17 mouse cellular contexts compared by ENCODE assay signal in the genomic region with DNA sequence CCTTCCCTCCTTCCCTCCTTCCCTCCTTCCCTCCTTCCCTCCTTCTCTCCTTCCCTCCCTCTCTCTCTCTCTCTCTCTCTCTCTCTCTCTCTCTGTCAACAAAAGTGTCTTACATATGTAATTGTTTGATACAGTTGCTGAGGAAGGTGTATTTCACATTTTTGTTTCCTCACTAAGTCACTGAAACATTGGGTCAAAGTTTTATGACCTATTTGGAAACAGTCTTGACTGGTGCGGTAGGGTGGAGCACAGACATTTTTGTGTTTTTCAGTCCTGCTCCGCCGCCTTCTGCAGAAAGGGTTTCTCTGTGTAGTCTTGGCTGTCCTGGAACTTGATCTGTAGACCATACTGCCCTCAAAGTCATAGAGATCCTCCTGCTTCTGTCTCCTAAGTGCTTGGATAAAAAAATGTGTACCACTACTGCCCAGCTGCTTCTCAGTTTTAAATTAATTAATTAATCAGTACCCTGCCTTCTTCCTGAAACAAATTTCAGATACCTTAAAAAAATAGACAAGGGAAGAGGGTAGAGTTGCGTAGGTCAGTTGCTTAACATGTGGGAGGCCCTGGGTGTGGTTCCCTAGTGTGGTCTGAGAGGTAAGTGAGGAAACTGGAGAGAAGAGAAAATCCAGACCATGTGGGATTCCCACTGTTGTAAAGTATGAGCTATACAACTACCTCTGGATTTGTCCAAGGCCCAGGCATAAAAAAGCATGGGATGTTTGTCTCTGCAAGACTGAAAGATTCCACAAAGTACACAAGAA.
"Had no signal": no experiment of that assay in that cellular context is flagged by ENCODE, and none has a peak within 500 bp of the region (broad histone marks: within the 10 kb centered on the region; RNA-seq: fewer than 3 reads in every experiment).

No protein-coding gene starts in this region.

- H3K4me1 ChIP-seq: neural tube, embryonic 12.5 days had no signal

- H3K9ac ChIP-seq: limb, embryonic 12.5 days; liver, embryonic 13.5 days; lung, embryonic 15.5 days; midbrain, embryonic 13.5 days; neural tube, embryonic 12.5 days had no signal

- H3K9me3 ChIP-seq: limb, embryonic 12.5 days; lung, embryonic 15.5 days; midbrain, embryonic 13.5 days; neural tube, embryonic 12.5 days had no signal

- H3K4me2 ChIP-seq: limb, embryonic 12.5 days; liver, embryonic 13.5 days; lung, embryonic 15.5 days; midbrain, embryonic 13.5 days; neural tube, embryonic 12.5 days had no signal

- H3K27ac ChIP-seq: layer of hippocampus, adult 2 months; limb, embryonic 12.5 days; liver, embryonic 13.5 days; lung, embryonic 15.5 days; macrophage; midbrain, embryonic 13.5 days; neural tube, embryonic 12.5 days had no signal

- H3K27me3 ChIP-seq: limb, embryonic 12.5 days; liver, embryonic 13.5 days; lung, embryonic 15.5 days; midbrain, embryonic 13.5 days; neural tube, embryonic 12.5 days had no signal

- H3K4me3 ChIP-seq: layer of hippocampus, adult 2 months; limb, embryonic 12.5 days; liver, embryonic 13.5 days; lung, embryonic 15.5 days; midbrain, embryonic 13.5 days; myocyte; neural tube, embryonic 12.5 days had no signal

- ATAC-seq: inflammation-experienced regulatory T-cells, adult 6 months; intestine, postnatal 0 days; midbrain, embryonic 13.5 days had no signal

- DNase-seq: kidney, adult 9 months; kidney, postnatal 10 days; kidney, postnatal 4 days; liver, embryonic 13.5 days; right cerebral cortex, postnatal 4 days; spleen, adult 18-20 months; thymus, adult 18-20 months; thymus, postnatal 14 days had no signal
